Mouse (Mus musculus): ENCODE measurements around the gene Gm14139. TPM values are rescaled to one million over a fixed set of nuclear protein-coding genes. Genes with fewer than 3 reads are reported as not detected.
"Not testable (repeated sequence)": the region's sequence is repeated elsewhere in the genome, so short reads cannot be mapped to it uniquely, and the experiment has no call there.

The Gm14139 gene
- total and polyA plus RNA-seq, 3 experiments: 0.09 to 3.3 TPM; not detected in 1

DNA sequence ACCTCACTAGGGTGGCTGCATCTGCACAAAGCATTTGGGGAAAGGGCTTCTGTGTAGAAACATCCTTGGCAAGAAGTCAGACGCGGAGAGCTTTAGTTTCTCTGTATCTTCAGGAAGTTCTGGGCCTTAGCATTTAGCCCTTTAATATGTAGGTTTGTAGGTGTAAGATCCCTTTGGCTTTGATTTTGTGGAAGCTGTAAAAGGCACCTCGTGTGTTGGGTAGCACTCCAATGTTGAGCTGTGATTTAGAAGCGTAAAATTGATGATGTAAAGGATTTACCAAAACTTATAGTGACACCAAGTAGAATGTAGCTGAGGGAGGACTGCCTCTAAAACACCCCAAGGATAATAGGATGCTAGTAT is 36.8 kb downstream of the Gm14139 start:
- not testable (repeated sequence) for H3K36me3 ChIP-seq (replicated peaks); H3K4me3 ChIP-seq (ENCODE audit: low read depth, low read length); H3K9me3 ChIP-seq (replicated peaks); DNase-seq (ENCODE audit: low spot score); ATAC-seq (ENCODE audit: extremely low read depth, insufficient number of reproducible peaks, low FRiP score, poor library complexity, severe bottlenecking); H3K27me3 ChIP-seq (ENCODE audit: insufficient read depth, low read length); H3K4me1 ChIP-seq (ENCODE audit: insufficient read depth, low read depth, low read length)

DNA sequence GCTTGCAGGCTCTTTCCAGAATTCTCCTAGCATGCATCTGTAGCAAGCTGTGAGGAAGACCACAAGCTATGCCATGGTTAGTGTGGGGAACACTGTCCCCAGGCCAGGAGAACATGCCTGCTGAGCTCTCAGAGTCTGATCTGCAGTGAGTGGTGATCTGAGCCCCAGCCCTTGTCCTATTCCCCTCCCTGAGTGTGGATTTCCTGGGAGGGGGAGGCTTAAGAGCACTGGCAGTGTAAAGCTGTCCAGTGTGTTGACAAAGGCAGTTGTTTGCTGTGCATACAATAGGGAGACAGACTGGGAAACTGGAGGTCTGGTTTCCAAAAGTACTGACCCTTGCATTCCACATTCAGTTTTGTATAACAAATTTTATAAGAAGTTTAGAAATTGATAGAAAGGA is 41.7 kb downstream of the Gm14139 start:
- ATAC-seq (ENCODE audit: extremely low read depth, insufficient number of reproducible peaks, low FRiP score, poor library complexity, severe bottlenecking); H3K36me3 ChIP-seq (replicated peaks); H3K27me3 ChIP-seq (ENCODE audit: insufficient read depth, low read length); H3K4me3 ChIP-seq (ENCODE audit: low read depth, low read length); H3K4me1 ChIP-seq (ENCODE audit: insufficient read depth, low read depth, low read length); DNase-seq (ENCODE audit: low spot score); H3K9me3 ChIP-seq (replicated peaks): not testable (repeated sequence)

Other genes starting within 250 kb of the Gm14139 start
- gene Zfp120, start 45.0 kb upstream of the Gm14139 start, total RNA-seq (2014; fragmentation: Nextera tagmentation): 21.4 and 29.2 TPM in 2 replicates
- gene Zfp120, start 45.0 kb upstream of the Gm14139 start, total RNA-seq (2017): 22.1 and 29.4 TPM in 2 replicates
- 0.22 and 0.31 TPM in 2 replicates for gene Zfp120, start 45.0 kb upstream of the Gm14139 start, polyA plus RNA-seq (2012)
- gene Gm10770, start 2.1 kb upstream of the Gm14139 start, total RNA-seq (2014; fragmentation: Nextera tagmentation): not detected in 2 replicates
- not detected in 2 replicates for gene Gm10770, start 2.1 kb upstream of the Gm14139 start, total RNA-seq (2017)
- gene Gm10770, start 2.1 kb upstream of the Gm14139 start, polyA plus RNA-seq (2012): not detected in 2 replicates
- gene Zfp937, start 36.3 kb downstream of the Gm14139 start, total RNA-seq (2014; fragmentation: Nextera tagmentation): not detected in 2 replicates
- 0.22 TPM in 1 of 2 replicates, not detected in the other for gene Zfp937, start 36.3 kb downstream of the Gm14139 start, total RNA-seq (2017)
- 0.02 TPM in 1 of 2 replicates, not detected in the other for gene Zfp937, start 36.3 kb downstream of the Gm14139 start, polyA plus RNA-seq (2012)
- 7.6 and 7.7 TPM in 2 replicates for gene Gm21994, start 73.8 kb downstream of the Gm14139 start, total RNA-seq (2014; fragmentation: Nextera tagmentation)
- 2.0 and 4.0 TPM in 2 replicates for gene Gm21994, start 73.8 kb downstream of the Gm14139 start, total RNA-seq (2017)
- 0.15 and 0.23 TPM in 2 replicates for gene Gm21994, start 73.8 kb downstream of the Gm14139 start, polyA plus RNA-seq (2012)
- not detected in 2 replicates for gene Gm14124, start 75.8 kb downstream of the Gm14139 start, total RNA-seq (2014; fragmentation: Nextera tagmentation)
- 0.35 and 0.98 TPM in 2 replicates for gene Gm14124, start 75.8 kb downstream of the Gm14139 start, total RNA-seq (2017)
- not detected in 2 replicates for gene Gm14124, start 75.8 kb downstream of the Gm14139 start, polyA plus RNA-seq (2012)
- gene Gm10130, start 141.9 kb downstream of the Gm14139 start, total RNA-seq (2014; fragmentation: Nextera tagmentation): 4.8 TPM in 1 of 2 replicates, not detected in the other
- gene Gm10130, start 141.9 kb downstream of the Gm14139 start, total RNA-seq (2017): 8.7 and 11.0 TPM in 2 replicates
- gene Gm10130, start 141.9 kb downstream of the Gm14139 start, polyA plus RNA-seq (2012): not detected in 2 replicates
- not detected in 2 replicates for gene 3300002I08Rik, start 181.0 kb downstream of the Gm14139 start, total RNA-seq (2014; fragmentation: Nextera tagmentation)
- gene 3300002I08Rik, start 181.0 kb downstream of the Gm14139 start, total RNA-seq (2017): 0.41 and 1.0 TPM in 2 replicates
- not detected in 2 replicates for gene 3300002I08Rik, start 181.0 kb downstream of the Gm14139 start, polyA plus RNA-seq (2012)

All from G1E (cell line).